Comparison of ENCODE assay signal across 17 mouse cellular contexts in the genomic region with DNA sequence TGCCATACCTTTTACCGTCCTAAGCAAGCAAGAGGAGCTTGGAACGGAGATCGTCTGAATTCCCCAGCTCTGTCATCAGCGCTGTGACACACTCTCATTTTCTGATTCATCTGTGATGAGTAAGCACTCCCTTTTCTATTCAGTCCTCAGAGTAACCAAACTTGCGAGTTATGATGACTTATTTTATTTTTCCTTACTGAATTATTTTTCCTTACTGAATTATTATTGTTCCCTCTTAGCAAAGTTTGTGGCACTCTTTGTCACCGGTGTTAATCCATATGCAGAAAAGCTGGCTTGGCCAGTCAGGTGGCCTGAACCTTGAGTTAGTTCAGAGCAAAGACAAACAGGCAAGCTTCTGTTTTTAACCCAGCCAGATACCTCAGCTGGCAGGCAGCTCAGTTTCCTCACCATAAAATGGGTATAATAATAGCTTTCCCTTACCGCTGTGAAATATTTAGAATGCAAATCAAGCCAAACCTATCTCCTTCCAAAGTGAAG.
DNase-seq lines count a peak whose midpoint lies in the region; ATAC-seq and TF ChIP-seq lines count a peak whose summit lies in the region.
"Had no signal": no experiment of that assay in that cellular context is flagged by ENCODE, and none has a peak within 500 bp of the region (broad histone marks: within the 10 kb centered on the region; RNA-seq: fewer than 3 reads in every experiment).

No protein-coding gene starts in this region.

- H3K4me1 ChIP-seq in heart, adult 2 months (ENCODE audit: control insufficient read depth, insufficient read depth, low read length): peaks cover 11% of the 10 kb centered on the region

- intact Hi-C loops in heart, adult 2 months (cut with DNase I): no loop called here
- intact Hi-C loops in heart, postnatal 25 days (cut with DNase I): no loop called here

- no peak for TF ChIP-seq POLR2A in heart, adult 2 months (IDR thresholded peaks at IDR 0.05; ENCODE audit: insufficient read depth, low read depth, low read length)
- TF ChIP-seq POLR2A in myocyte (IDR thresholded peaks at IDR 0.05; ENCODE audit: insufficient read length, low read depth): no peak

- DNase-seq in heart, adult 2 months: no peak
- DNase-seq in heart, postnatal 25 days (ENCODE audit: low spot score): no peak
- DNase-seq in Patski (ENCODE audit: low read depth, low spot score): peak; percentile 20
- DNase-seq in neural tube, embryonic 10.5 days (ENCODE audit: extremely low spot score, low spot score): no peak
- DNase-seq in kidney, postnatal 10 days: no peak
- DNase-seq: cerebellum, postnatal 25 days; heart, postnatal 10 days; lung, embryonic 14.5 days had no signal

- no peaks in the 10 kb centered on the region for H3K79me2 ChIP-seq in heart, adult 2 months (replicated peaks; ENCODE audit: control insufficient read depth, insufficient read depth, low read length)
- H3K79me2 ChIP-seq in C2C12 (ENCODE audit: control insufficient read depth, insufficient read depth): peaks cover 42% of the 10 kb centered on the region
- peaks cover 12% of the 10 kb centered on the region for H3K79me2 ChIP-seq in myocyte (ENCODE audit: control insufficient read depth, insufficient read depth)

- CTCF ChIA-PET in Patski (lab: Charles Lee): interaction anchor here (0.7 to 1.3 kb wide), 2 partner anchors 21 to 23 kb away, joined by 3 read pairs; no protein-coding TSS in a partner anchor

- peaks cover 4% of the 10 kb centered on the region for H3K79me3 ChIP-seq in C2C12 (ENCODE audit: low read depth)

- peak; percentile 87 for ATAC-seq in Patski
- ATAC-seq: forebrain, embryonic 13.5 days; intestine, embryonic 16.5 days; midbrain, embryonic 13.5 days had no signal

- H3K27me3 ChIP-seq in heart, adult 2 months (ENCODE audit: control insufficient read depth, insufficient read depth, low read length): no peaks in the 10 kb centered on the region
- H3K27me3 ChIP-seq in C2C12 (ENCODE audit: control insufficient read depth, insufficient read depth, insufficient read length): no peaks in the 10 kb centered on the region
- no peaks in the 10 kb centered on the region for H3K27me3 ChIP-seq in Patski
- no peaks in the 10 kb centered on the region for H3K27me3 ChIP-seq in myocyte (ENCODE audit: control insufficient read depth, insufficient read depth, insufficient read length)
- H3K27me3 ChIP-seq: forebrain, embryonic 13.5 days; kidney, embryonic 15.5 days; midbrain, embryonic 13.5 days had no signal

- no peak overlapping the region for H3K4me3 ChIP-seq in heart, adult 2 months
- H3K4me3 ChIP-seq in C2C12 (ENCODE audit: insufficient read depth, poor library complexity, severe bottlenecking) (no peak overlapping the region), myocyte (no peak overlapping the region)
- H3K4me3 ChIP-seq: forebrain, embryonic 13.5 days; kidney, embryonic 15.5 days; limb, embryonic 10.5 days; midbrain, embryonic 13.5 days had no signal

- in situ Hi-C loops in Patski (cut with MboI; ENCODE audit: low pct_unique_long_range_greater_than_20kb): no loop called here

- TF ChIP-seq CTCF in heart, adult 2 months (IDR thresholded peaks at IDR 0.05): no peak
- TF ChIP-seq CTCF in C2C12 (IDR thresholded peaks at IDR 0.05; ENCODE audit: control insufficient read depth, insufficient read depth, insufficient read length) (no peak), Patski (IDR thresholded peaks at IDR 0.05) (no peak)

- peak overlapping the region; percentile 34 for H3K27ac ChIP-seq in heart, adult 2 months
- H3K27ac ChIP-seq: forebrain, embryonic 13.5 days; hindbrain, embryonic 14.5 days; kidney, embryonic 15.5 days; limb, embryonic 10.5 days; midbrain, embryonic 13.5 days had no signal

- WGBS in heart, adult 2 months: 58% methylated on average over 7 of the region's 7 CpGs

- H3ac ChIP-seq in C2C12 (ENCODE audit: control insufficient read depth, insufficient read length, low read depth) (no peak overlapping the region), myocyte (ENCODE audit: control insufficient read depth, insufficient read length) (no peak overlapping the region)

- POLR2A ChIA-PET in Patski (lab: Charles Lee): no interaction called here

- no peak for TF ChIP-seq EP300 in heart, adult 2 months (IDR thresholded peaks at IDR 0.05; ENCODE audit: insufficient read depth, low read depth, low read length)

- H3K36me3 ChIP-seq in heart, adult 2 months (ENCODE audit: control insufficient read depth, insufficient read depth, low read length): peaks cover 21% of the 10 kb centered on the region
- H3K36me3 ChIP-seq in C2C12 (ENCODE audit: control insufficient read depth, insufficient read depth): peaks cover 4% of the 10 kb centered on the region
- H3K36me3 ChIP-seq in myocyte (ENCODE audit: control insufficient read depth, insufficient read depth): no peaks in the 10 kb centered on the region
- H3K36me3 ChIP-seq: kidney, embryonic 15.5 days; limb, embryonic 10.5 days; midbrain, embryonic 13.5 days had no signal

- H3K9ac ChIP-seq in heart, adult 2 months (ENCODE audit: low read depth, low read length): no peak overlapping the region
- H3K9ac ChIP-seq: forebrain, embryonic 13.5 days; hindbrain, embryonic 14.5 days; kidney, embryonic 15.5 days; lung, embryonic 14.5 days; midbrain, embryonic 13.5 days had no signal

- H3K4me2 ChIP-seq in myocyte (ENCODE audit: low read depth): peak overlapping the region; percentile 70
- H3K4me2 ChIP-seq: forebrain, embryonic 13.5 days; hindbrain, embryonic 14.5 days; kidney, embryonic 15.5 days; liver, embryonic 11.5 days; lung, embryonic 14.5 days; midbrain, embryonic 13.5 days had no signal

TF ChIP-seq in C2C12, 6 proteins besides CTCF, POLR2A, EP300 and RAD21:
- TF ChIP-seq MAX (IDR thresholded peaks at IDR 0.05) (no peak), MYOD1 (IDR thresholded peaks at IDR 0.05; ENCODE audit: control insufficient read depth, insufficient read length, low read depth) (no peak), USF1 (IDR thresholded peaks at IDR 0.05; ENCODE audit: low read depth) (no peak), MYOG (IDR thresholded peaks at IDR 0.05; ENCODE audit: control insufficient read depth, extremely low read depth, insufficient read length) (no peak), CEBPB (IDR thresholded peaks at IDR 0.05; ENCODE audit: low read depth) (no peak), FOSL1 (IDR thresholded peaks at IDR 0.05; ENCODE audit: insufficient read depth, low read length, poor library complexity, severe bottlenecking) (peak; percentile 88)

TF ChIP-seq in myocyte, 11 proteins besides CTCF, POLR2A, EP300 and RAD21:
- no peak for TF ChIP-seq TCF3 (IDR thresholded peaks at IDR 0.05; ENCODE audit: insufficient read length, low read depth)
- TF ChIP-seq MYOD1 (IDR thresholded peaks at IDR 0.05; ENCODE audit: control insufficient read depth in 1 of 3, insufficient read length in 2 of 3, low read depth in 2 of 3): peak in 1 of 3 experiments; percentile 23
- no peak for TF ChIP-seq SRF (IDR thresholded peaks at IDR 0.05; ENCODE audit: control insufficient read depth, insufficient read length, low read depth)
- no peak for TF ChIP-seq POLR2AphosphoS2 (IDR thresholded peaks at IDR 0.05; ENCODE audit: insufficient read length, low read depth)
